Mouse (Mus musculus): Measurements from ENCODE around the gene Pole.

Pole gene

GRCm38 (mm10) chr5:110285770-110286445 lies at the start of gene Pole, which contains the start of gene Pxmp2:
Gene Pole, plus strand, starts transcription at chr5:110286306.
Gene Pxmp2, minus strand, starts transcription at chr5:110286186.
- DNase-seq = peak; percentile 96

- DNase-seq = no peak
These were observed 42.0 kb upstream of the Pole start for GRCm38 (mm10) chr5:110244091-110244490.

DNA sequence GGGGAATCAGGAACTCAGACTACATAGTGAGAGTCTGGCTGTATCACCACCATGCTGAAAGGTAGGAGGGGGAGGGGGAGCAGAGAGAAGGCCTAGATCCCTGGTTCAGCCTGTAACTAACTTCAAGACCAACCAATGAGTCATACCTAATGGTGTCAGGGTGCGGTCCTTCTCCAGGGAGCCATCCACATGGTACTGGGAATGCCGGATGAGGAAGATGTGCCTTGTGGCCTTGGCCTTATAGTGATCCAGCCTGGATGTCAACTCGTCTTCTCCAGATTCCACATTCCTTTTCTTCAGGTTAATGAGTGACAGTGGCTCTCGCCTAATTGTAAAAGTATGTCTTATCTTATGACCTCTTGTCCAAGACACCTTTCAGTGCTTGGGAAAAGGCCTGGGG lies 19.2 kb upstream of the Pole start:
- DNase-seq = no peak

DNA sequence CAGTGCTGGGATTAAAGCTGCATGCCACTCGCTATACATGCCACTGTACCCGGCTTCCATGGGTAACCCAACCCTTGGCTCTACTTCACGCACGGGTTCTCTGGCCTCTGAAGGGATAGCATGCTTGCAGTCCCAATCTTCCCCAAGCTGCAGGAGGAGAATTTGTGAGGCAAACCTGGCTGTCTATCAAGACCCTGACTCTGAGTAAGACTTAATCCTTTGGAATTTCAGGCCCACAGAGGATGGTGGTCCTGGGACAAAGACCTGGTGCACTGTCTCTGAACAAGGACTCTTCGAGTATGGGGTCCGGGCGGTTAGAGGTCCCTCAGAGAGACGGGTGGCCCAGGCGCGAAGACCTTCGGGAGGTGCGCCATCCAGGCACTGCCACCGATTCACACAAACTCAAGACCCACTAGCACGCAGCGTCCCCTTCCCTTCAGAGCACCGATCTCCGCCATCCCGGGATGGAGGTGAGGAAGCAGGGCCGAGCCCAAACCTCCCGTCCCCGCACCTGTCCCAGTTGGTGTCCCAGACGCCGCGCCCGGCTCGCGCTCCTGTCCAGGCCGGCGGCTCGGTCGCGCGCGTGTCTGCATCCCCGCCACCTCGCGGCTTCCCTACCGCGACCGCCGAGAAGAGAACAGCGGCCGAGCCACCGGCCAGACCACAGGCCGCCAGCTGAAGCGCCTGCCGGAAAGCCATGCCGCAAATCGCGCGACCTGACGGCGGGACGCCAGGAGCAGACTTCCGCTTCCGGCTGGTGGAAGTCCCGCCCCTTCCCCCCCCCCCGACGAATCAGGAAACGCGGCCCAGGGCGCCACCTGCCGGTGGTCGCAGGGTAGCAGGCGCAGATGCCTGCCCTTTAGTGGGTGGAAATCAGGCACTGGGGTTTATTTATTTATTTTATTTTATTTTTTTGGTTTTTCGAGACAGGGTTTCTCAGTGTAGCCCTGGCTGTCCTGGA lies 16.7 kb upstream of the Pole start, which contains the start of gene Pgam5:
Pgam5 (minus strand) TSS at position 773 of the 961 bp plus-strand sequence.
- peak; percentile 96 for DNase-seq

- DNase-seq = peak; percentile 11
These were observed 15.9 kb upstream of the Pole start for GRCm38 (mm10) chr5:110270242-110270641.

DNA sequence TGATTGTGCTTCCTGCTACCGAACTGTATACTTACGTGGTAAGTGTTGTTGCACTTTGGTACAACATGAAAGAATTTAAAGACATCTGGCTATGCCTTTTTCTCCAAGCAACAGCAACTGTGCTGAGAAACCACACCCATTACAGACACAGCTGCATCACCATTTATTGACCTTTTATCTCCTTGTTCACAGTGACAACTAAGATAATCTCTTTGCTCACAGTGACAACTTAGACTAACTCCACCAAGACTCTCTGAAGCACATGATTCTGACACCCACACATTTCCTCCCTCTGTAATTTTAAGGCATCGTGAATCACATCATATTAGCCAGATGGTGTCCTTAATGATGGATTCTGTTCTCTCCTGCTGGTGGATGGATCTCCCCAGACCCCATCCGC lies 12.0 kb upstream of the Pole start:
- DNase-seq = no peak

DNA sequence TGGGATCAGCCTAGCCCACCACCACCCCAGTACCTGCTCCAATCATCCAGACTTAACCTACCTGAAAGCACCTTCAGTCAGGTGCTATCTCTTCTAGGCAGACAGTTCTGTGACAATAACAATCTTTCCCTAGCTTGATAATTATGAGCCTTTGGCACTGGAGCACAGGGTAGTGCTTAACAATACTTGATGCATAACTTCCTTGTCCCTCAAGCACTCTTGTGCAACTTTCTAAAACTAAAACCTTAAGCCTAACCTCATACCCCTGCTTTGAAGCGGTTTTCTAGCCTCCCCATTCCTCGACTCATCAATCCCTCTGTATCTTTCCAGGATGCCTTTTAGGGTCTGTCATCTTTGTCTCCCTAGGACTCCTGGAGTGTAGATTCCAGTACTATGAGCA lies 11.3 kb upstream of the Pole start:
- no peak for DNase-seq

GRCm38 (mm10) chr5:110276391-110276790 lies 9.7 kb upstream of the Pole start:
- DNase-seq = no peak

DNA sequence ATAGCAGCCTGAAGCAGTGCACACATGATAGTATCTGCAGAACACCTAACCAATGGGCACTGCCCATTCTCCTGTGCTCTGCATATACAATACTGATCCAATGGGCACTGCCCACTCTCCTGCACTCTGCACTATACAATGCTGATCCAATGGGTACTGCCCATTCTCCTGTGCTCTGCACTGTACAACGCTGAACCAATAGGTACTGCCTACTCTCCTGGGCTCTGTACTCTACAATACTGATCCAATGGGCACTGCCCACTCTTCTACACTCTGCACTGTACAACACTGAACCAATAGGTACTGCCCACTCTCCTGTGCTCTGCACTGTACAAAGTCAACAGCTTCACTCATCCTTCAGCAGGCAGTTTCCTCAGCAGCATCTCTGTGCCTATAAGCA lies 9.2 kb upstream of the Pole start:
- DNase-seq = no peak

DNA sequence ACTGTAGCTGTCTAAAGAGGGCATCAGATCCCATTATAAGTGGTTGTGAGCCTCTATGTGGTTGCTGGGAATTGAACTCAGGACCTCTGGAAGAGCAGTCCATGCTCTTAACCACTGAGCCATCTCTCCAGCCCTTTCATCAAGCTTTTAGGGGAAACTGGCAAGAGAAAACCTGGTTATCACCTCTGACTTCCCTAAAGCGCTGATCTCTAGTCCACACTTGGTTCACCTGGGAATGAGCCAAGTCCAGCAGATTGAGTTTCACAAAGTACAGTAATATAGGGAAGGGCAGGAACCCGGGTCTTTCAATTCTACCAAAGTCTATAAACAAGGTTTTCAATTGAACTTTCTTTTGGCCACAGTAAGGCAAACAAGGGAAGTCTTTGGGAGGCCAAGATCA lies 4.1 kb upstream of the Pole start:
- no peak for DNase-seq

- DNase-seq = peak; percentile 83
These were observed 1.6 kb upstream of the Pole start for GRCm38 (mm10) chr5:110284536-110284935.

DNA sequence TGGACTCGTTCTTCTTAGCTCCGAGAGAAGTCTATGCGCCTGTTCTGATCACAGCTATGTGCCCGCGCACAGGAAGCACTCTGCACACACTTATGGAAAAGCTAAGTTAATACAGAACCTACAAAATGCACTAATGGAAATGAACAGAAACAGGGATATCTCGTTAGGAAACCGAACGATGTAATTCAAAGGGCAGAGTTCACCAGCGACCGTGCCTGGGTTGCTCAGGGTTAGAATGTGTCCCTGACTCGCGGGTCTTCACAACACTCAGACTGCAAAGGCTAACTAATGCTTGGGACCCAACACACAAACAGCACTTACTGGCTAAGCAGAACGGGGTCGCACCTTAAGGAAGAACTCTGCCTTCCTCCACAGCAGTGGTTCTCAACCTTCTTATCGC lies 950 bp upstream of the Pole start:
- peak; percentile 20 for DNase-seq

DNA sequence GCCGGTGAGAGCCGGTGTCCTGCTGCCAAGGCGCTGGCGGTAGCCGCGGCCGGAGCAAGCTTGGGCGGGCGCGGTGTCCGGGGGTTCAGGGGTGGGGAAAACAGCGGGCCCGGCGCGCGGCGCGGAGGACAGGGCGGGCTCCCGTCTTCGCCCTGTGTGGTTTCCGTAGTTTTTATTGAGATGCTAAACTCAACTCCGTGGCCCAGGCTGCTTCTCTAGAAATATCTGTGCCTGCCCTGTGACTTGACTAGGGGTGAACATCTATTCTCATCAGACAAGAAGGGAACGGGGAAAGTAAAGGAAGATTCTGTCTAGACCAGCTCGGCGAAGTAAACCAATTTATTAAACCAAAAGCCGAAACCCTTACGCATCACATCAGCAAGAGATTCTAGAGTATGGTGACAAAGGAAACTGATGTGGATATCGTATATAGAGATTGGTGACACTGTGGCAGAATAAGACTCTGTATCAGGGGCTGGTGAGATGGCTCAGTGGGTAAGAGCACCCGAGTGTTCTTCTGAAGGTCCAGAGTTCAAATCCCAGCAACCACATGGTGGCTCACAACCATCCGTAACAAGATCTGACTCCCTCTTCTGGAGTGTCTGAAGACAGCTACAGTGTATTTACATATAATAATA lies 459 bp downstream of the Pole start:
- no peak for DNase-seq

DNA sequence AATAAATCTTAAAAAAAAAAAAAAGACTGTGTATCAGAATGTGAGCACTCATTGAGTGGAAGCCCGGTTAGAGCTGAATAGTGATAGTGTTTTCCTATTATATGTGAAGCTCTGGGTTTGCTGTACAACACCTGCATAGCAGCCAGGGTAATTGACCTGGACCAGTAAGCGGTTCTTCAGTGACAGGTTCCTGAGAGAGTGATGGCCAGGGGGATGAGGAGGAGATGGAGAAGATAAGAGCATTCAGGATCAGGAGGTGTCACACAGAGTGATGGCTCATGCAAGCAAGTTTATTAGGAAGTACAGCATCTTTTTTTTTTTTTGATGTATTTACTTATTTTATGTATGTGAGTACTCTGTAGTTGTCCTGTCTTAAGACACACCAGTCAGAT lies 974 bp downstream of the Pole start:
- DNase-seq = no peak

DNA sequence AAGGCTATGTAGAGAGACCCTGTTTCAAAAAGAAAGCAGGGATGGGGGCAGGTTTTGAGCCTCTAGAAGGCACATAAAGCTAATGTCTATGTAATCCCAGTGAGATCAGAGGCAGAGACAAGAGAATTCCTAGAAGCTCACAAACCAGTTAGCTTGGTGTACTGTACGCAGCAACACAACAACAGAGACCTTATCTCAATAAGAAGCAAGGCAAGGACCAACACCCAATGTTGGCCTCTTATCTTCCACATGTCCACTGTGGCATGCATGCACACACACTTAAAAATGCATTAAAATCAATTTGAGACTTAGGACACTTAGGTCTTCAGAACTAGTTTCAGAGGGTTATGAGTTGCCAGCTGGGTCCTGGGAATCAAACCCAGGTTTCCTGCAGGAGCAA lies 5.5 kb downstream of the Pole start:
- DNase-seq = no peak

GRCm38 (mm10) chr5:110296637-110297036 lies 10.5 kb downstream of the Pole start:
- no peak for DNase-seq

DNA sequence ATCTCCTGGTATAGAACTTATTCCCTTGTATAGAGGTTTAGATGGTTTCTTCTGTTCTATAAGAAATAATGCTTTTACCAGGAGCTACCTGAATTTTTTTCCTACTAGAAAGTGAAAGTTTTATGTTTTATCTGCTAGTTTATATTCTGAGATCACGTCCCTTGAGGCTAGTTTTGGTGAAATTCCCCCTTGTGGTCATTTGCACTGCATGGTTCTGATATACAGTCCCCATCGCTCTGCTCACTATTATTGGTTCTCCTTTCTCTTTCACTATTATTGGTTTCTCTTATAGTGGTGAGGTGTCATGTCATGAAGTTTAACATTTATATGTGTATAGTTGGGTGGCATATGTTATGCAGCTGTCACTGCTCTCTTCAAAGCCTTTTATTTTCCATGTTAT lies 14.5 kb downstream of the Pole start:
- no peak for DNase-seq

GRCm38 (mm10) chr5:110308861-110309260 lies 22.8 kb downstream of the Pole start:
- no peak for DNase-seq

GRCm38 (mm10) chr5:110313127-110313526 lies 27.0 kb downstream of the Pole start:
- no peak for DNase-seq

- peak; percentile 18 for DNase-seq
These were observed 44.4 kb downstream of the Pole start for GRCm38 (mm10) chr5:110330508-110330907.

DNA sequence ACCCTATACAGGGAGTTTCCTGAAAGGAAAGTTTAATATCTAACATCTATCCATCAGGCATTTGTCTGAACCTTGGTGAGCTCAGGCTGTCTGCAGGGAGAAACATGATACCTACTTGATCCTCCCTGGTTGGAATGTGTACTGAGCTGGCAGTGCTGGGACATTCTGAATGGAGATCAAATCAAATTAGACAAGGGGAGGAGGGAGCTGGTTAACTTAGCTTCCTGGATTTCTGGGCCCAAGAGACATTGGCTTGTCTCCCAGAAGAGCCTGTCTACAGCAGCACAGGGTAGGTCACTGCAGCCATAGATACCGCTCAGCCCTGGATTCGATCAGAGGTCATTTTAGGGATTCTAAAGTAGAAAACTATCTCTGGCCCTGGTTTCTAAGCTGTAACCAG lies 52.7 kb downstream of the Pole start:
- no peak for DNase-seq

- peak; percentile 71 for DNase-seq
These were observed 56.7 kb downstream of the Pole start, which contains the start of gene P2rx2 for GRCm38 (mm10) chr5:110342648-110343284. Gene P2rx2, minus strand, starts transcription at chr5:110343212.

GRCm38 (mm10) chr5:110344524-110344923 lies 58.4 kb downstream of the Pole start, which contains the start of gene Lrcol1:
Gene Lrcol1, plus strand, starts transcription at chr5:110344730.
- DNase-seq = no peak
